Mouse (Mus musculus) embryo, embryonic 10.5 days (tissue): ENCODE data around the gene Mfap1a.

Experiments
- DNase-seq: peaks from one replicate; pipeline ENCODE4 v3.0.0-alpha.2; 2015; ENCODE audit warnings: low spot score

Gene Mfap1a

DNA sequence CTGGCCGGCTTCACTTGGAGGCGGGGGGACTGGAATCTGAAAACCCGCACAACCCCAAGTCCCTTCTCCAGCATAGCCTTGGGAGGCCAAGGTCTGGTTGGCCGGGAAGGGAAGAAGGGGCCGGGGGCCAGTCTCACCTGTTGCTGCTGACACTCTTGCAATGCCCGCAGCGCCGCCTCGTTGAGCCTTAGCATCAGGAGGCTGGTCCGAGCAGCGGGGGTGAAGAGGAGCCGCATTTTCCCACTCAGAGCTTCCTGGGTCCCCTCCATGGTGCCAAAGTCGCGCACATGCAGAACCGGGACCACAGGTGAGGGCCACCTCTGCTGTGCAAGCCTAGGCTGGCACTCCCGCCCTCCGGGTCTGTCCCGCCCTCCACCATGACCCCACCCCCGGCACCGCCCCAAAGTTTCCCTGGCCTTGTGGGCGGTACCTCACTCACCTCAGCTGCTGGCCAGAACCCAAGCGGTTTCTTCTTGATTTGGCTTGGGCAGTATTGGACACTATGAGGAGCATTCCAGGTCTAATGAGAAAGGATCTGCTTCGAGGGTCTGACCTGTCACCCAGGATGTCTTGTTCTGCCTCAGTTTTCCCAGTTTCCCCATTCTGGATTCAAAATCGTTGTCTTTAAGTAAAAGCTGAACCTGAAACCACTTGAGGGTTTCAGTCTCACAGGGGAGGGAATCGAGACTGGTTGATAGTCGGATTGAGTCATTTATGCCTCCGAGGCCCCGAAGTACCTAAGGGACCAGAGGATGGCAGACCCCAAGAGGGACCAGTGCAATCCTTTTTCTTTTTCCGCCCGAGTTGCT is 64.0 kb downstream of the Mfap1a start:
- peak; percentile 70 for DNase-seq
